Mouse (Mus musculus): ENCODE measurements around the gene Csad. TPM values are rescaled to one million over a fixed set of nuclear protein-coding genes. Genes with fewer than 3 reads are reported as not detected.
A peak's percentile ranks its signal among the peaks of the same experiment; 100 is the strongest.
"Not testable (repeated sequence)": the region's sequence is repeated elsewhere in the genome, so short reads cannot be mapped to it uniquely, and the experiment has no call there.

The Csad gene
- polyA plus RNA-seq, 1 experiment from 2014 or later = 38.3 TPM

GRCm38 (mm10) chr15:102163900-102164693 lies 40.4 kb downstream of the Csad start:
- no peak for ATAC-seq (replicated peaks; ENCODE audit: extremely low read depth, insufficient read depth, low FRiP score)
- H3K27ac ChIP-seq (ENCODE audit: low read length) = no peak overlapping the region
- no peaks in the 10 kb centered on the region for H3K9me3 ChIP-seq (replicated peaks; ENCODE audit: control insufficient read depth, low read length)
- H3K36me3 ChIP-seq (ENCODE audit: control insufficient read depth, insufficient read depth) = no peaks in the 10 kb centered on the region
- peaks cover 12% of the 10 kb centered on the region for H3K4me1 ChIP-seq (ENCODE audit: control insufficient read depth, insufficient read depth, low read length)
- H3K27me3 ChIP-seq (ENCODE audit: control insufficient read depth, insufficient read depth, low read length) = no peaks in the 10 kb centered on the region
- WGBS = 54% methylated on average over 3 of the region's 3 CpGs
- H3K4me3 ChIP-seq (ENCODE audit: low read length) = no peak overlapping the region
- H3K9ac ChIP-seq (ENCODE audit: low read length) = no peak overlapping the region
- no peak overlapping the region for H3K4me2 ChIP-seq (ENCODE audit: low read depth, low read length)

- ATAC-seq (replicated peaks; ENCODE audit: extremely low read depth, insufficient read depth, low FRiP score) = no peak
- Histone ChIP-seq H3K4me3 (ENCODE audit: low read length) (no peak overlapping the region), H3K27me3 (ENCODE audit: control insufficient read depth, insufficient read depth, low read length) (no peaks in the 10 kb centered on the region), H3K36me3 (ENCODE audit: control insufficient read depth, insufficient read depth) (no peaks in the 10 kb centered on the region), H3K9ac (ENCODE audit: low read length) (no peak overlapping the region), H3K4me2 (ENCODE audit: low read depth, low read length) (no peak overlapping the region), H3K27ac (ENCODE audit: low read length) (no peak overlapping the region), H3K4me1 (ENCODE audit: control insufficient read depth, insufficient read depth, low read length) (no peaks in the 10 kb centered on the region), H3K9me3 (replicated peaks; ENCODE audit: control insufficient read depth, low read length) (no peaks in the 10 kb centered on the region)
- WGBS = 52% methylated on average over 26 of the region's 27 CpGs
Measured at GRCm38 (mm10) chr15:102160415-102161060, 44.0 kb downstream of the Csad start.

- no peak for ATAC-seq (replicated peaks; ENCODE audit: extremely low read depth, insufficient read depth, low FRiP score)
- Histone ChIP-seq H3K9ac (ENCODE audit: low read length) (no peak overlapping the region), H3K27ac (ENCODE audit: low read length) (no peak overlapping the region), H3K4me1 (ENCODE audit: control insufficient read depth, insufficient read depth, low read length) (no peaks in the 10 kb centered on the region), H3K4me3 (ENCODE audit: low read length) (no peak overlapping the region), H3K4me2 (ENCODE audit: low read depth, low read length) (no peak overlapping the region), H3K9me3 (replicated peaks; ENCODE audit: control insufficient read depth, low read length) (0 out of 2 replicates have a peak, but pooled peaks cover 3% of the 10 kb centered on the region), H3K27me3 (ENCODE audit: control insufficient read depth, insufficient read depth, low read length) (no peaks in the 10 kb centered on the region), H3K36me3 (ENCODE audit: control insufficient read depth, insufficient read depth) (no peaks in the 10 kb centered on the region)
- WGBS = 47% methylated on average over 20 of the region's 20 CpGs
Measured at GRCm38 (mm10) chr15:102156836-102157235, 47.7 kb downstream of the Csad start.

- WGBS = 91% methylated on average over 6 of the region's 6 CpGs
- not testable (repeated sequence) for ATAC-seq (replicated peaks; ENCODE audit: extremely low read depth, insufficient read depth, low FRiP score)
Measured at GRCm38 (mm10) chr15:102155006-102155405, 49.5 kb downstream of the Csad start.

GRCm38 (mm10) chr15:102152646-102153045 lies 51.9 kb downstream of the Csad start:
- no peaks in the 10 kb centered on the region for H3K27me3 ChIP-seq (ENCODE audit: control insufficient read depth, insufficient read depth, low read length)
- ATAC-seq (replicated peaks; ENCODE audit: extremely low read depth, insufficient read depth, low FRiP score) = no peak
- H3K27ac ChIP-seq (ENCODE audit: low read length) = no peak overlapping the region
- H3K4me1 ChIP-seq (ENCODE audit: control insufficient read depth, insufficient read depth, low read length) = peaks cover 7% of the 10 kb centered on the region
- H3K9ac ChIP-seq (ENCODE audit: low read length) = no peak overlapping the region
- WGBS = 59% methylated on average over 4 of the region's 4 CpGs
- H3K4me3 ChIP-seq (ENCODE audit: low read length) = no peak overlapping the region
- 0 out of 2 replicates have a peak, but pooled peaks cover 3% of the 10 kb centered on the region for H3K9me3 ChIP-seq (replicated peaks; ENCODE audit: control insufficient read depth, low read length)
- H3K36me3 ChIP-seq (ENCODE audit: control insufficient read depth, insufficient read depth) = no peaks in the 10 kb centered on the region
- no peak overlapping the region for H3K4me2 ChIP-seq (ENCODE audit: low read depth, low read length)

More at GRCm38 (mm10) chr15:102155006-102155405, 49.5 kb downstream of the Csad start:
- not testable (repeated sequence) for H3K9ac ChIP-seq (ENCODE audit: low read length); H3K4me3 ChIP-seq (ENCODE audit: low read length); H3K4me2 ChIP-seq (ENCODE audit: low read depth, low read length); H3K36me3 ChIP-seq (ENCODE audit: control insufficient read depth, insufficient read depth); H3K4me1 ChIP-seq (ENCODE audit: control insufficient read depth, insufficient read depth, low read length); H3K9me3 ChIP-seq (replicated peaks; ENCODE audit: control insufficient read depth, low read length); H3K27me3 ChIP-seq (ENCODE audit: control insufficient read depth, insufficient read depth, low read length); H3K27ac ChIP-seq (ENCODE audit: low read length)

GRCm38 (mm10) chr15:102150301-102151135 lies 54.0 kb downstream of the Csad start, which contains the start of gene Soat2:
Gene Soat2 (plus strand): TSS chr15:102150526.
- Histone ChIP-seq H3K4me1 (ENCODE audit: control insufficient read depth, insufficient read depth, low read length) (peaks cover 9% of the 10 kb centered on the region), H3K36me3 (ENCODE audit: control insufficient read depth, insufficient read depth) (no peaks in the 10 kb centered on the region), H3K9me3 (replicated peaks; ENCODE audit: control insufficient read depth, low read length) (0 out of 2 replicates have a peak, but pooled peaks cover 3% of the 10 kb centered on the region), H3K27me3 (ENCODE audit: control insufficient read depth, insufficient read depth, low read length) (peaks cover 5% of the 10 kb centered on the region), H3K4me3 (ENCODE audit: low read length) (no peak within 1 kb of the TSS), H3K27ac (ENCODE audit: low read length) (peak within 1 kb of the TSS; percentile 20; the same call in 1 of the 2 replicates), H3K9ac (ENCODE audit: low read length) (peak within 1 kb of the TSS; percentile 32), H3K4me2 (ENCODE audit: low read depth, low read length) (peak within 1 kb of the TSS; percentile 41)
- 29% methylated on average over 20 of the region's 20 CpGs for WGBS
- no peak for ATAC-seq (replicated peaks; ENCODE audit: extremely low read depth, insufficient read depth, low FRiP score)

- H3K4me1 ChIP-seq (ENCODE audit: control insufficient read depth, insufficient read depth, low read length) = peaks cover 12% of the 10 kb centered on the region
- no peaks in the 10 kb centered on the region for H3K36me3 ChIP-seq (ENCODE audit: control insufficient read depth, insufficient read depth)
- no peak for ATAC-seq (replicated peaks; ENCODE audit: extremely low read depth, insufficient read depth, low FRiP score)
- H3K9ac ChIP-seq (ENCODE audit: low read length) = no peak overlapping the region
- no peaks in the 10 kb centered on the region for H3K9me3 ChIP-seq (replicated peaks; ENCODE audit: control insufficient read depth, low read length)
- peaks cover 14% of the 10 kb centered on the region for H3K27me3 ChIP-seq (ENCODE audit: control insufficient read depth, insufficient read depth, low read length)
- H3K27ac ChIP-seq (ENCODE audit: low read length) = no peak overlapping the region
- no peak overlapping the region for H3K4me2 ChIP-seq (ENCODE audit: low read depth, low read length)
- H3K4me3 ChIP-seq (ENCODE audit: low read length) = no peak overlapping the region
- whole genome bisulfite sequencing = 75% methylated on average over 4 of the region's 4 CpGs
Measured at GRCm38 (mm10) chr15:102149561-102149960, 55.0 kb downstream of the Csad start.

GRCm38 (mm10) chr15:102147674-102148402 lies 56.7 kb downstream of the Csad start:
- Histone ChIP-seq H3K27me3 (ENCODE audit: control insufficient read depth, insufficient read depth, low read length) (peaks cover 25% of the 10 kb centered on the region), H3K27ac (ENCODE audit: low read length) (no peak overlapping the region), H3K4me1 (ENCODE audit: control insufficient read depth, insufficient read depth, low read length) (peaks cover 17% of the 10 kb centered on the region), H3K9ac (ENCODE audit: low read length) (no peak overlapping the region), H3K4me3 (ENCODE audit: low read length) (no peak overlapping the region), H3K36me3 (ENCODE audit: control insufficient read depth, insufficient read depth) (no peaks in the 10 kb centered on the region), H3K4me2 (ENCODE audit: low read depth, low read length) (no peak overlapping the region), H3K9me3 (replicated peaks; ENCODE audit: control insufficient read depth, low read length) (no peaks in the 10 kb centered on the region)
- no peak for ATAC-seq (replicated peaks; ENCODE audit: extremely low read depth, insufficient read depth, low FRiP score)
- WGBS = 56% methylated on average over 16 of the region's 16 CpGs

All from heart, embryonic 16.5 days (tissue).